Mouse (Mus musculus) liver, embryonic 14.5 days (tissue): ENCODE results near the gene Avp.

ENCODE experiments used
- CTCF ChIP-seq: IDR thresholded peaks from 2 replicates; pipeline ENCODE4 v1.5.1; 2016; ENCODE audit warnings: antibody characterized with exemption, low read depth, control low read depth
- EP300 ChIP-seq: IDR thresholded peaks from 2 replicates; pipeline ENCODE4 v1.6.1; 2016; ENCODE audit warnings: antibody characterized with exemption, low read depth

DNA sequence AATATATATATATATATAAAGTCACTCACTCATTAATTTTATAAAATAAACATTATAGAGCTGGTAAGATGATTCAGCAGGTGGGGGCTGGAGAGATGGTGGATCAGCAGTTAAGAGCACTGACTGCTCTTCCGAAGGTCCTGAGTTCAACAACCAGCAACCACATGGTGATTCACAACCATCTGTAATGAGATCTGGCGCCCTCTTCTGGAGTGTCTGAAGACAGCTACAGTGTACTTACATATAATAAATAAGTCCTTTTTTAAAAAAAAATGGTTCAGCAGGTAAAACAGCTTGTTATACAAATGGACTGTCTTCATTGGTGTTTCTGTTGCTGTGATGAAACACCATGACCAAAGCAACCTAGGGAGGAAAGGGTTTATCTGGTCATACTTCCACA lies 24.3 kb downstream of the Avp start:
- TF ChIP-seq CTCF (peak; percentile 43), EP300 (no peak)
